Mouse (Mus musculus) Muller cell, postnatal 12 days (primary cell): ENCODE results near the gene Magi1.
"Not testable (repeated sequence)": the region's sequence is repeated elsewhere in the genome, so short reads cannot be mapped to it uniquely, and the experiment has no call there.

Experiments
- DNase-seq: peaks from one replicate; pipeline ENCODE4 v3.0.0-alpha.2; 2015; ENCODE audit errors: inconsistent ontology term

Gene Magi1

DNA sequence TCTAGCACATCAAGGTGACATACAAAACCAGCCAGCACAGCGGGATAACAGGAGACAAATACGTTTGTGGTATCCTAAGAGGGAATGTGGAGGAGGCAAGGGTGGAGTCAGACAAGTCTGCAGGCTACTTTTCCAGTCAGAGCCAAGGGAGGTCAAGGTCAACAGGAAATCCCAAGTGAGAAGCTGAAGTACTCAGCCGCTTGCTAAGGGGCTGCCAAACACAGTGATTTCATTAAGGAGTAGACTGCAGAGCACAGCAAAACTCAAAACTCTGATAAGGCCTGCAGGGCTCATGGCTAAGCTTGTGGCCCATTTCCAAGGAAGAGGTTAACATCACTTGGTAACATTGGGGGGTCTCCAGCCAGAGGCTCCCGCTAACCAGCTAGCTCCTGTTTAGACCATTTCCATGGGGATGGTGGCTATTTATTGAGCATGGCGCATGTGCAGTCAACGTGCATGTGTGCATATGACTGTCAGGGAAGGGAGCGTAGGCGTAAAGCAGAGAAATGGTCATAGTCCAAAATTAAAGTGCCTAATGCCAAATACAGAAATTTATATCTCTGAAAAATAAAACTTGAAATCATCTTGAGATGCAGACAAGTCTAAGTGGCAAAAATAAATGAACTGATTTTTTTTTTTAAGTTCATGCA lies 635.0 kb downstream of the Magi1 start:
- DNase-seq, result no peak

DNA sequence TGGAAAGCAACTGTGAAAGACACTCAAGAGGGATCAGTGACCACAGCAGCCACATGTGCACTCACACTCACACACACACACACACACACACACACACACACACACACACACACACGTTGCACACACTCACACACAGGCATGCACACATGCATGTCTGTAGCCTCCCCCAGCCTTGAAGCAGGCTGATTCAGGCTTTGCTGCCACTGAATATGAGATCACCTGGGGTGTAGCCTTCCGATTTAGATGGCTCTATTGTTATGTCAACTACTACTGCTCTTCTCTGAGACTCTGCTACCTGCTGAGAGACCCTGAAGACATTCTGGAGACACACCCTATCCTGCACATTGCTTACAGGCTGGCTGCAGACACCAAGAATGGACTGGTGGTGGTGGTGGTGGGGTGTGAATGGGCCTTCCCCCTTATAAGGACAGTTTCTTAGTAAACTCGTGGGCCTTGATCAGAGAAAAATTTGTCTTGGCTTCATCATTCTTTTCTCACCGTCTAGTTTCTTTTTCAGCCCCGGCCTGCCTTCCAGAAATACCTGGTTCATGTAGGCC lies 653.9 kb downstream of the Magi1 start:
- not testable (repeated sequence) for DNase-seq

DNA sequence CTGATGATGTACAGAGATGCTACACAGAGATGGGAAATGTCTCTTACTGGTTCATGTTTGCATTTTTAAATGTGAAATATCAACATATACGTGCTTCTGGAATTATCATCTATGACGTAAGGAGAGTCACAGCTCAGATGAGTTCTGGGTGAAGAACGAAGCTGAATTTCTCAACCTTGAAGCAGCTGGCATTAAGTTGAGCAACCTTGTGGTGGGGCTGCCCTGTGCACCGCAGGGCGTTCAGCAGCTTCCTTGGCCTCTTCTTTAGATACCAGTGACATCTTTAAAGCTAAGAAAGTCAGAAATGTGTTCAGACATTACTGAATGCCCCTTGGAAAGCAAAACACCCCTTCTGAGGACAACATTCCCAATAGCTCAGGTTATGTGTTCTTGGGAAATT lies 656.5 kb downstream of the Magi1 start:
- no peak for DNase-seq
